Mouse (Mus musculus) kidney, embryonic 14.5 days (tissue): ENCODE measurements around the gene Pex5. TPM values are rescaled to one million over a fixed set of nuclear protein-coding genes. Genes with fewer than 3 reads are reported as not detected.
"Not testable (repeated sequence)": the region's sequence is repeated elsewhere in the genome, so short reads cannot be mapped to it uniquely, and the experiment has no call there.

Experiments
- ATAC-seq: fragments of 200-750 bp; cut with Nextera tagmentation; 2 replicates; pipeline ENCODE4 v1.8.0; 2017; ENCODE audit warnings: moderate number of reproducible peaks, mild to moderate bottlenecking, moderate TSS enrichment, moderate library complexity; ENCODE audit not compliant: low FRiP score, low TSS enrichment
- H3K27ac ChIP-seq: fragments of 300-500 bp; sonication (generic); 2 replicates; pipeline ENCODE4 v1.5.1; 2014; ENCODE audit warnings: low read depth, mild to moderate bottlenecking, low read length, moderate library complexity, mixed read lengths
- H3K27me3 ChIP-seq: fragments of 300-500 bp; sonication (generic); 2 replicates; pipeline ENCODE4 v1.6.1; 2014; ENCODE audit warnings: mild to moderate bottlenecking, low read length; ENCODE audit not compliant: control insufficient read depth, insufficient read depth
- H3K36me3 ChIP-seq: fragments of 300-500 bp; sonication (generic); 2 replicates; pipeline ENCODE4 v1.6.1; 2014; ENCODE audit warnings: low read length, mixed read lengths; ENCODE audit not compliant: control insufficient read depth, insufficient read depth
- H3K4me1 ChIP-seq: fragments of 300-500 bp; sonication (generic); 2 replicates; pipeline ENCODE4 v1.6.1; 2014; ENCODE audit warnings: low read length, mixed read lengths; ENCODE audit not compliant: control insufficient read depth, insufficient read depth
- H3K4me2 ChIP-seq: fragments of 300-500 bp; sonication (generic); replicated peaks from 2 replicates; pipeline ENCODE4 v1.6.1; 2014; ENCODE audit warnings: low read depth, mild to moderate bottlenecking, low read length
- H3K4me3 ChIP-seq: fragments of 300-500 bp; sonication (generic); 2 replicates; pipeline ENCODE4 v1.5.1; 2014; ENCODE audit warnings: mild to moderate bottlenecking, low read length
- H3K9ac ChIP-seq: fragments of 300-500 bp; sonication (generic); 2 replicates; pipeline ENCODE4 v1.6.1; 2014; ENCODE audit warnings: low read depth, mild to moderate bottlenecking, low read length, moderate library complexity
- H3K9me3 ChIP-seq: fragments of 300-500 bp; sonication (generic); 2 replicates; pipeline ENCODE4 v1.6.1; 2016; ENCODE audit warnings: low read length; ENCODE audit not compliant: control insufficient read depth
- WGBS: fragments of 180-500 bp; shearing (Covaris S2); extraction: QIAGEN DNeasy Blood & Tissue Kit; methylation state at CpG from one replicate; pipeline ENCODE4 v1.1.7; 2014; 5-methylcytosine and 5-hydroxymethylcytosine counted together
- polyA plus RNA-seq: library from polyadenylated mRNA; unstranded; fragments of >200 nt; fragmentation: Nextera tagmentation; extraction: Ambion mirVana; gene quantifications from 2 replicates; pipeline ENCODE4 v1.2.1, GENCODE M21; 2014

The Pex5 gene
- polyA plus RNA-seq, 1 experiment from 2014 or later: 35.3 TPM

GRCm38 (mm10) chr6:124430784-124431495, 16.1 kb upstream of the Pex5 start:
- no peaks in the 10 kb centered on the region for H3K27me3 ChIP-seq
- no peaks in the 10 kb centered on the region for H3K36me3 ChIP-seq
- H3K4me1 ChIP-seq: no peaks in the 10 kb centered on the region
- no peak overlapping the region for H3K9ac ChIP-seq
- H3K27ac ChIP-seq: no peak overlapping the region
- 58% methylated on average over 8 of the region's 8 CpGs for WGBS
- no peaks in the 10 kb centered on the region for H3K9me3 ChIP-seq
- no peak overlapping the region for H3K4me2 ChIP-seq
- no peak for ATAC-seq
- H3K4me3 ChIP-seq: no peak overlapping the region

- Histone ChIP-seq H3K9me3 (no peaks in the 10 kb centered on the region), H3K4me2 (no peak overlapping the region), H3K27ac (no peak overlapping the region), H3K36me3 (no peaks in the 10 kb centered on the region), H3K4me3 (no peak overlapping the region), H3K27me3 (no peaks in the 10 kb centered on the region), H3K9ac (no peak overlapping the region), H3K4me1 (no peaks in the 10 kb centered on the region)
- no peak for ATAC-seq
- WGBS: 68% methylated on average over 3 of the region's 3 CpGs
These were observed 15.5 kb upstream of the Pex5 start for GRCm38 (mm10) chr6:124430379-124430778.

GRCm38 (mm10) chr6:124427791-124428576, 13.1 kb upstream of the Pex5 start:
- no peak overlapping the region for H3K4me3 ChIP-seq
- 0 out of 2 replicates have a peak, but pooled peaks have one; percentile 30 for ATAC-seq

GRCm38 (mm10) chr6:124427289-124427688, 12.4 kb upstream of the Pex5 start:
- Histone ChIP-seq H3K27me3 (no peaks in the 10 kb centered on the region), H3K27ac (no peak overlapping the region), H3K9me3 (no peaks in the 10 kb centered on the region; the same call in 1 of the 2 replicates), H3K4me1 (no peaks in the 10 kb centered on the region), H3K4me3 (no peak overlapping the region), H3K36me3 (no peaks in the 10 kb centered on the region), H3K4me2 (no peak overlapping the region), H3K9ac (no peak overlapping the region)
- WGBS: 83% methylated on average over 7 of the region's 7 CpGs
- ATAC-seq: no peak

More at GRCm38 (mm10) chr6:124427791-124428576, 13.1 kb upstream of the Pex5 start:
- Histone ChIP-seq H3K4me2 (no peak overlapping the region), H3K4me1 (no peaks in the 10 kb centered on the region), H3K9me3 (no peaks in the 10 kb centered on the region), H3K9ac (no peak overlapping the region), H3K27me3 (no peaks in the 10 kb centered on the region), H3K27ac (no peak overlapping the region), H3K36me3 (no peaks in the 10 kb centered on the region)
- 31% methylated on average over 6 of the region's 6 CpGs for WGBS

- Histone ChIP-seq H3K27ac (no peak overlapping the region), H3K4me2 (no peak overlapping the region), H3K27me3 (no peaks in the 10 kb centered on the region), H3K9ac (no peak overlapping the region), H3K9me3 (no peaks in the 10 kb centered on the region; the same call in 1 of the 2 replicates), H3K4me1 (no peaks in the 10 kb centered on the region), H3K36me3 (no peaks in the 10 kb centered on the region), H3K4me3 (no peak overlapping the region)
- ATAC-seq: no peak
- WGBS: 57% methylated on average over 3 of the region's 3 CpGs
These were observed 11.7 kb upstream of the Pex5 start for GRCm38 (mm10) chr6:124426604-124427003.

- ATAC-seq: no peak
- Histone ChIP-seq H3K36me3 (no peaks in the 10 kb centered on the region), H3K4me3 (no peak overlapping the region), H3K4me1 (no peaks in the 10 kb centered on the region), H3K9me3 (no peaks in the 10 kb centered on the region; the same call in 1 of the 2 replicates), H3K27me3 (no peaks in the 10 kb centered on the region), H3K4me2 (no peak overlapping the region), H3K9ac (no peak overlapping the region), H3K27ac (no peak overlapping the region)
- WGBS: 79% methylated on average over 6 of the region's 6 CpGs
These were observed 10.7 kb upstream of the Pex5 start for GRCm38 (mm10) chr6:124425523-124425922.

- not testable (repeated sequence) for H3K4me3 ChIP-seq, H3K27ac ChIP-seq, ATAC-seq, H3K4me1 ChIP-seq, H3K4me2 ChIP-seq, H3K36me3 ChIP-seq, H3K9ac ChIP-seq, H3K9me3 ChIP-seq, H3K27me3 ChIP-seq
- 59% methylated on average over 7 of the region's 7 CpGs for WGBS
These were observed 10.2 kb upstream of the Pex5 start for GRCm38 (mm10) chr6:124425042-124425441.

GRCm38 (mm10) chr6:124424068-124424498, 9.2 kb upstream of the Pex5 start:
- no peaks in the 10 kb centered on the region for H3K36me3 ChIP-seq

GRCm38 (mm10) chr6:124418686-124419085, 3.8 kb upstream of the Pex5 start:
- no peak for ATAC-seq
- no peak overlapping the region for H3K4me2 ChIP-seq
- H3K9ac ChIP-seq: no peak overlapping the region
- no peak overlapping the region for H3K27ac ChIP-seq
- WGBS: 84% methylated on average over 3 of the region's 3 CpGs
- H3K27me3 ChIP-seq: no peaks in the 10 kb centered on the region
- H3K4me1 ChIP-seq: peaks cover 7% of the 10 kb centered on the region; the same call in 1 of the 2 replicates
- H3K9me3 ChIP-seq: no peaks in the 10 kb centered on the region; the same call in 1 of the 2 replicates
- no peaks in the 10 kb centered on the region for H3K36me3 ChIP-seq
- no peak overlapping the region for H3K4me3 ChIP-seq

More at GRCm38 (mm10) chr6:124424068-124424498, 9.2 kb upstream of the Pex5 start:
- no peak for ATAC-seq
- Histone ChIP-seq H3K4me2 (no peak overlapping the region), H3K4me3 (no peak overlapping the region), H3K9me3 (no peaks in the 10 kb centered on the region; the same call in 1 of the 2 replicates), H3K27me3 (no peaks in the 10 kb centered on the region), H3K4me1 (no peaks in the 10 kb centered on the region), H3K27ac (no peak overlapping the region), H3K9ac (no peak overlapping the region)
- 52% methylated on average over 1 of the region's 1 CpGs for WGBS
